Mouse (Mus musculus) kidney, adult 2 months (tissue): ENCODE measurements at regions not wholly inside any gene's neighbourhood (a gene's known extent, or its start where the extent isn't known, plus 50 kb on each side); places are given as distances from the start of the nearest gene placed in this dataset.

Experiments
- CTCF ChIP-seq: fragments of 200-500 bp; conservative IDR thresholded peaks from 2 replicates; pipeline ENCODE4 v1.5.1; 2011; ENCODE audit warnings: low read depth, mild to moderate bottlenecking, control low read depth, low read length, moderate library complexity, mixed read lengths; ENCODE audit not compliant: insufficient read depth, insufficient read length
- POLR2A ChIP-seq: fragments of 200-500 bp; IDR thresholded peaks from one replicate; pipeline ENCODE4 v1.6.1; 2011; ENCODE audit warnings: low read depth, low read length, control low read depth

GRCm38 (mm10) chr5:128513261-128513660 is 80.4 kb upstream of the Tmem132d start:
- TF ChIP-seq CTCF, result no peak
- TF ChIP-seq POLR2A, result no peak
